Mouse (Mus musculus) bone marrow, adult 2 months (tissue): Measurements from ENCODE around the gene Clcn2.

Experiments
- CTCF ChIP-seq: fragments of 200-500 bp; IDR thresholded peaks from 2 replicates; pipeline ENCODE4 v1.5.1; 2011; ENCODE audit warnings: low read length, control low read depth; ENCODE audit not compliant: control insufficient read depth, insufficient read depth
- POLR2A ChIP-seq: fragments of 200-500 bp; IDR thresholded peaks from 2 replicates; pipeline ENCODE4 v1.6.1; 2011; ENCODE audit warnings: low read depth, mild to moderate bottlenecking, control low read depth, low read length, borderline replicate concordance; ENCODE audit not compliant: control insufficient read depth

DNA sequence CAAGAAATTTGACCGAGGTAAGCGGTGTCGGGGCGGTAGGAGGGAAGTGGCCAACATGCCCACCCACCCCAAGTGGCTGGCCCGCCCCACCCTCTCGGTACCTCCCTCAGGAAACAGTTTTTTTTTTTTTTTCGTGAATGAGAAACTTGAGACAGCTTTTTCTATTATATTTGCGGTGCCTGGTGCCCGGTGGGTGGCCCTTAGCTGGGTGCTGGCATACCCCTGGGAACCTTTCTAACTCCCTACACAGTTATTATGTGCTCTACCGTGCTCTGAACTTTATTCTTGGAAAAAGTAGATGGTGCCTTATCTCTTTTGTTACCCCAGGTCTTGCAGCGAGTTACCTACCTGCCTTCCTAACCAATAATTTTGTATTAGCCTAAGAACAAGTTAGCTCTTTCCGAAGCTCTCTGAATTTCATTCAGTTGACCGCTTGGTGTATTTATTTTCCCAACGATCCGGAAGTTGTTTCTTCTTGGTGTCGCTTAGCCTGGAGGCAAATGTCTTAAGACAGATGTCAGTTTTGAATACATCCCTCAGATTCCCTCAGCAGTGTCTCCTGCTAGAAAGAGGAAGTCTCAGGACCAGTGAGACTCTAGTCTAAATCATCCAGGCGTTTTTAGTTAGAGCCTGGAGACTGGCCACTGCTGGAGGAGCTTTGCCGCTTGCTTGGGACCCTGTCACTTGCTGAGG is 578 bp upstream of the Clcn2 start:
- TF ChIP-seq POLR2A (no peak), CTCF (no peak)
